Mouse (Mus musculus) adrenal gland, postnatal 10 days (tissue): ENCODE measurements around the gene Gstm7. TPM values are rescaled to one million over a fixed set of nuclear protein-coding genes. Genes with fewer than 3 reads are reported as not detected.
"Not testable (repeated sequence)": the region's sequence is repeated elsewhere in the genome, so short reads cannot be mapped to it uniquely, and the experiment has no call there.

Source experiments
- DNase-seq: peaks from one replicate; pipeline ENCODE4 v3.0.0; 2021; ENCODE audit warnings: mixed read lengths
- total RNA-seq, 2 experiments: library from RNA; stranded (reverse); gene quantifications; 2 replicates each; pipeline ENCODE4 v1.2.3; 2021

Gstm7 gene
- total RNA-seq, 2 experiments from 2014 or later: 43.1 to 44.0 TPM

GRCm38 (mm10) chr3:107935268-107935667, 3.7 kb upstream of the Gstm7 start:
- DNase-seq: no peak

GRCm38 (mm10) chr3:107932128-107932527, 511 bp upstream of the Gstm7 start:
- no peak for DNase-seq

GRCm38 (mm10) chr3:107931134-107931533, 483 bp downstream of the Gstm7 start:
- no peak for DNase-seq

- no peak for DNase-seq
Measured at GRCm38 (mm10) chr3:107929731-107930130, 1.9 kb downstream of the Gstm7 start.

GRCm38 (mm10) chr3:107929243-107929642, 2.4 kb downstream of the Gstm7 start:
- DNase-seq: no peak

- no peak for DNase-seq
Measured at GRCm38 (mm10) chr3:107928691-107929090, 2.9 kb downstream of the Gstm7 start.

GRCm38 (mm10) chr3:107927841-107928240, 3.8 kb downstream of the Gstm7 start:
- no peak for DNase-seq

- DNase-seq: no peak
Measured at GRCm38 (mm10) chr3:107925335-107925734, 6.3 kb downstream of the Gstm7 start.

- no peak for DNase-seq
Measured at GRCm38 (mm10) chr3:107920348-107920747, 11.3 kb downstream of the Gstm7 start.

- DNase-seq: peak; percentile 75
Measured at GRCm38 (mm10) chr3:107917783-107918408, 13.7 kb downstream of the Gstm7 start.

- DNase-seq: no peak
Measured at GRCm38 (mm10) chr3:107917097-107917496, 14.5 kb downstream of the Gstm7 start.

- no peak for DNase-seq
Measured at GRCm38 (mm10) chr3:107916674-107917073, 14.9 kb downstream of the Gstm7 start.

- DNase-seq: no peak
Measured at GRCm38 (mm10) chr3:107905942-107906341, 25.7 kb downstream of the Gstm7 start.

- no peak for DNase-seq
Measured at GRCm38 (mm10) chr3:107900955-107901673, 30.5 kb downstream of the Gstm7 start.

- no peak for DNase-seq
Measured at GRCm38 (mm10) chr3:107898691-107899090, 32.9 kb downstream of the Gstm7 start.

GRCm38 (mm10) chr3:107895720-107896569, 35.7 kb downstream of the Gstm7 start, which contains the start of gene Gstm5:
TSS of gene Gstm5 (plus strand) at chr3:107895821.
- peak; percentile 91 for DNase-seq

GRCm38 (mm10) chr3:107895194-107895719, 36.4 kb downstream of the Gstm7 start:
- DNase-seq: no peak

- DNase-seq: not testable (repeated sequence)
Measured at GRCm38 (mm10) chr3:107889236-107889635, 42.4 kb downstream of the Gstm7 start.

GRCm38 (mm10) chr3:107887674-107888495, 43.7 kb downstream of the Gstm7 start:
- peak; percentile 55 for DNase-seq

- no peak for DNase-seq
Measured at GRCm38 (mm10) chr3:107877747-107878736, 53.6 kb downstream of the Gstm7 start.
